Mouse (Mus musculus) cerebellum, adult 8-10 months (tissue): ENCODE measurements around the gene Vps37b.
A peak's percentile ranks its signal among the peaks of the same experiment; 100 is the strongest.

Source experiments
- DNase-seq: peaks from one replicate; pipeline ENCODE4 v3.0.0; 2022

Gene Vps37b

DNA sequence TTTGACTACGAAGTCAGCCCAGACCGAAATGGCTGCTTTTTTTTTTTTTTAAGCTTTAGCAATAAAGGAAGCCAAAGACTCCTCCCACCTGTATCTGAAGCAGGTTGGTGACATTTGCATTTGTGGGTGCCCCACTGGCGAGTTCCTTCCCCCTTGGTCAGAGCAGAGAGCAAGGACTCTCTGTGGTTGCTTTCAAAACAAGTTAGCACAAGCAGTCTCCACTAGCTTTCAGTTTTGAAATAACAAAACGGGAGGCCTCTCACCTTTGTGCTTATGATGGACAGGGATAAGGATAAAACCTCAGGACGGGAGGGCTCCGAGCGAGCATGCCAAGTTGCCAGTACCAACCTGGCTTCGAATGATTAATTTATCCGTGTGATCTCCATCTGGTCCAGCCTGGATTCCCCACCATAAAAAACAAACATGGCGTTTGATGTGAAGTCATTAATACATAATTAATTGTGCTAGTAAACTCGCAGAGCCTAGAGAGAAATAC lies 57.4 kb downstream of the Vps37b start:
- peak; percentile 21 for DNase-seq

GRCm38 (mm10) chr5:123974179-123974485 lies 57.9 kb downstream of the Vps37b start:
- no peak for DNase-seq

DNA sequence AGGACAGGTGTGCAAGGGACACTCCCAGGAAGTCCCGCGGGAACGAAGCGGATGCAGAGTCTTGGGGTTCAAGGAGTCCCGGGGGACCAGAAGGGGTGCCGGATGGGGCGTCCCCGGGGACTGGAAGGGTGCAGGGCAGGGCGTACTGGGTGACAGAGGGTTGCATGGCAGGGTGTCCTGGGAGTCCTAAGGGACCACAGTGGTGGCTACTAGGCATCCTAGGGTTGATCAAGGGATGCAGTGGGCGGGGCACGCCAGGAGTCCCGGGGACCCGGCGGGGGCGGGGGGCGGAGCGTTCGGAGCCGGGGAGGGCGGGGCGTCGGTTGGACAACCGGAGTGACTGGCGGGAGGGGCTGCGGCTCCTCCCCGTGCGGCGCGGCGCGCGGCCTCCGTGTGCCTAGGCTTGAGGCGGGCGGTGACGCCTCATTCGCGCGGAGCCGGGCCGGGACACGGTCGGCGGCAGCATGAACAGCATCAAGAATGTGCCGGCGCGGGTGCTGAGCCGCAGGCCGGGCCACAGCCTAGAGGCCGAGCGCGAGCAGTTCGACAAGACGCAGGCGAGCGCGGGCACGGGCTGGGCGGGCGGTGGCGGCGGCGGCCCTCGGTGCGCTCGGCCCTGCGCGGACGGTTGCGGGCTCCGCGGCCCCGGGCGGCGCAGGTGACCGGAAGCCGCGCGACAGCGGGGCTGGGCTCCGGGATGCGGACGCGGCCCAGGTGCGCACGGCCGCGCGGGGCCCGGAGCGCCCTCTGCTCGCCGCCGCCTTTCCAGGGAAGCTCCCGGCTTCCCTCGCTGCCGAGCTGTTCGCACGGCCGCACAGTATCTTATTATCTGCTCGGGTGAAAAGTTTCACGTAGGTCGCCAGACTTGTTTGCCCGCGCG lies 58.5 kb downstream of the Vps37b start, which contains the start of gene Hip1r:
Gene Hip1r (plus strand): TSS at position 330 of the 880 bp plus-strand sequence.
- peak; percentile 75 for DNase-seq

DNA sequence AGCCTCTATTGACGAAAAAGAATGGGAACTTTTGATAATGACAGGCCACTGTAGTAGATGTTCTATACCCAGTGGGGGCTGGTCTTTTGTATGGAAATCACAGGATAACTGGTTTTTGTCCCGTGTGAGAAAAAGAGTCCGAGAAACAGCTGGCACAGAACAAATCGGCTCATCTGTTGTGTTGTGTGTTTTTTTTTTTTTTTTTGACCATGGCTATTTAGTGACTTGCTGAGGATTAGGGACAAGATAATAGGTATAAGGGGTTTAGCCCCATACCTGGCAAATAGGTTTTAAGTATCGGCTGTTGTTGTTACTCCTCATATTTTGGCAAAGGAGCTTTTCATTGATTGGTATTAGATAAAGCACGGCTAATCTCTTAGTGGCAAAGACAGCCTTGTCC lies 59.6 kb downstream of the Vps37b start:
- no peak for DNase-seq

GRCm38 (mm10) chr5:123970576-123970975 lies 61.5 kb downstream of the Vps37b start:
- DNase-seq = no peak

DNA sequence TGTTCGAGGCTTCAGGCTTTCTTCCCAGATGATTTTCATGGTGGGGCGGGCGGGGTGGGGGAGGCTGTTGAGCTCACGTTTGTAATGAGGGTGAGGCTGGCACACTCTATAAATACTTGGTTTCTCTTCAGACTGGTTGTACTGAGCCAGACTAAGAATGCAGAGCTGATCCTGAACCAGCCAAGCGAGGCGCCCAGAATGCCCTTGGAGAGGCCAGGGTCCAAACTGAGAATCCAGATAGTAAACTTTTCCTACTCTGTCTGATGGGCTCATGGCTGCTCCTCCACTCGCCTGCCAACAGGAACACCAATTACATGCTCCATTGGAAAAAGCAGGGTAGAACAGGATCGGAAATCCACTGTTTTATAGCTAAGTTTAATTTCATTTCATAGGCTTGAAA lies 62.9 kb downstream of the Vps37b start:
- DNase-seq = no peak

- no peak for DNase-seq
These were observed 63.6 kb downstream of the Vps37b start for GRCm38 (mm10) chr5:123968468-123968867.

GRCm38 (mm10) chr5:123966759-123967158 lies 65.3 kb downstream of the Vps37b start:
- no peak for DNase-seq

GRCm38 (mm10) chr5:123964208-123964607 lies 67.9 kb downstream of the Vps37b start:
- no peak for DNase-seq

DNA sequence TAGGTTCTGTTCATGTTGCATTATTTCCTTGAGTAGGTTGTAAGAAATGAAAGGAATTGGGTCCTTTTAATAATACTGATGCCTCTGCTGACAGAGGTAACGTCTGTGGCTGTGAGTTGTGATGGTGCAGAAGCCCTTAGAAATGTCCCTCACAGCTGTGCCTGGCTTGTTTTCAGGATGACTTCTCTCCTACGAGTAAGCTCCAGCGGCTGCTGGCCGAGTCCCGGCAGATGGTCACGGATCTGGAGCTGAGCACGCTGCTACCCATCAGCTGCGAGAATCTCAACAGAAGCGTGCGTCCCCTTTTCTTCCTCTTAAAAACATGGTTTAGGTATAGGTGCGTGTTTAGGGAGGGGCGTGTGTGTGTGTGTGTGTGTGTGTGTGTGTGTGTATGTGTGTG lies 71.0 kb downstream of the Vps37b start:
- DNase-seq = no peak

DNA sequence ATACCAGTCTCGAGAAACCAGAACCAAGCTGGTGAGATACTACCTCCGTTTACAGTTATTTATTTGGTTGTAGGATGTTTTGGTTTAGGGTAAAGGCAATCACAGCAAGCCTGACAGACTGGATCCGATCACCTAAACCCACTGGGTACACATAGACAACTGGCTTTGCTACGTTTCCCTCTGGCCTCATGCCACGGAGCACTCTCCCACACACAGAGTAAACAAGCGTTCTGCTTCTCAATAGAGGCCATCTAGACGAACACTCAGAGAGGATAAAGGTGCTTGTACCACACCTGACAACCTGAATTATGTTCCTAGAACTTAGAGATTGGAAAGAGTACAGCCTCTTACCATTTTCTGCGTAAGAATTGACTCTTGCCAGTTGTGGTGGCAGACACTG lies 71.9 kb downstream of the Vps37b start:
- DNase-seq = no peak

DNA sequence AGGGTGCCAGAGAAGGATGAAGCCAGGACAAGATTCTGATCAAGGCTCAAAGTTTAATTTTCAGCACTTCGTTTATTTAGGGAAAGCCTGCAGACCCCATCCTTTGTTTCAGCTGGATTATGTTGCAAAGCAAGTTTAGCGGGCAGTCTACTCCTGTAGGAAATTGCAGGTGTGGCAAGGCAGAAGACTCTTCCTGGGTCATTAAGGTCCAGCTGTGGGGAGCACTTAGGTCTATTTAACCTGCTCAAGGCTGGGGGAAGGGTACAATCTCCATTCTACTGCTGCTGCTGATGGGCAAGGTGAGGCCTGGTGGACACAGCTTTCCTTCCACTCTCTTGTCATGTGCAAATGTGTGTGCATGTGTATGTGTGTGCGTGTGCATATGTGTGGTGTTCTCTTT lies 73.1 kb downstream of the Vps37b start:
- no peak for DNase-seq

GRCm38 (mm10) chr5:123957213-123957612 lies 74.9 kb downstream of the Vps37b start:
- no peak for DNase-seq
